Mouse (Mus musculus): Measurements from ENCODE around the gene Kcnd3. TPM values are rescaled to one million over a fixed set of nuclear protein-coding genes. Genes with fewer than 3 reads are reported as not detected.

Kcnd3 gene
- polyA plus RNA-seq, 1 experiment from 2014 or later: 1.1 TPM

DNA sequence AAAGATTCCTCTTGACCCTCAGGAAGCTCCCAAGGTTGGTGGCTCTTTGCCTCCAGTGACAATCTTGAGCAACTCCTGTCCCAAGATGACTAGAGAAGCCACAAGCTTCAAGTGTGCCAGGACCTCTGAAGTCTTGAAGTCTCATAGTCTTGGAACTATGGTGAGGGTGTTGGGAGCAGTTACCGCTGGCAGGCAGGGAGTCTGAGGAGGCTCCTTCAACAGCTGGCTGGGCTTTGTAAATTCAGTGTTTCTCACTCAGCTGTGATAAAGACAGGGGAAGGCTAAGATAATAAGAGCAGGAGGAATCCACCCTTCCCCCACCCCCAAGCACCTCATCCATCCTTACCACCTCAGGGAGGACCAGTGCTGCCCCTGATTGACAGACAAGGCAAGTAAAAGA is 92.0 kb downstream of the Kcnd3 start:
- Histone ChIP-seq H3K9me3 (ENCODE audit: control insufficient read depth) (no peaks in the 10 kb centered on the region), H3K4me2 (replicated peaks; ENCODE audit: low read depth) (no peak overlapping the region), H3K27me3 (replicated peaks; ENCODE audit: control insufficient read depth, insufficient read depth, low read length) (no peaks in the 10 kb centered on the region), H3K4me3 (ENCODE audit: low read depth, low read length) (no peak overlapping the region), H3K27ac (ENCODE audit: low read depth, low read length) (no peak overlapping the region), H3K36me3 (ENCODE audit: control insufficient read depth, insufficient read depth) (no peaks in the 10 kb centered on the region), H3K9ac (ENCODE audit: low read depth, low read length) (no peak overlapping the region), H3K4me1 (replicated peaks; ENCODE audit: control insufficient read depth, insufficient read depth, low read length) (no peaks in the 10 kb centered on the region)
- TF ChIP-seq CTCF (IDR thresholded peaks at IDR 0.05; ENCODE audit: low read depth): no peak
- 67% methylated on average over 1 of the region's 1 CpGs for WGBS
- ATAC-seq: no peak

DNA sequence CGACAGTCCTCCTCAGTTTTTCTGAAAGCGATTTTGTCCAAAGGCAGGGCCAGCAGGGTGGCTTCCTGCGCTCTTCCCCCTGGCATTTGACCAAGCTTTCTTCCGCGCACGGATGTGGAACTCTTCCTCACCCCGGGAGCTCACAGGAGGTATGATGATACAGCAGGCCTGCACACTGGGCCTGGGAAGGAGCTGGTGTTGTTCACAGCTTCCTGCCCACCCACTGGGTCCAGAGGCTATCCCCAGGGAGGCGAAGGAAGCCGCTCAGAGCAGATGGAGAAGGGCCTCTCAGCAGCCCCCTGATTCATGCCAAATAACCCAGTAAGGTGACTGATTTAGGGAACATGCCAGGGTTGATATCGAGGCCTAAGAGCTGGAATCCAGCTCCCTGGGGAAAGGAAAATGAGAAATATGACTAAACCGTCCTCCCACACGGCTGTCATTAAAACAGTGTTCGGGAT is 94.5 kb downstream of the Kcnd3 start:
- H3K4me3 ChIP-seq (ENCODE audit: low read depth, low read length): no peak overlapping the region
- no peak overlapping the region for H3K27ac ChIP-seq (ENCODE audit: low read depth, low read length)
- no peak for ATAC-seq
- no peaks in the 10 kb centered on the region for H3K27me3 ChIP-seq (replicated peaks; ENCODE audit: control insufficient read depth, insufficient read depth, low read length)
- no peak overlapping the region for H3K4me2 ChIP-seq (replicated peaks; ENCODE audit: low read depth)
- H3K9me3 ChIP-seq (ENCODE audit: control insufficient read depth): no peaks in the 10 kb centered on the region
- no peaks in the 10 kb centered on the region for H3K36me3 ChIP-seq (ENCODE audit: control insufficient read depth, insufficient read depth)
- H3K9ac ChIP-seq (ENCODE audit: low read depth, low read length): no peak overlapping the region
- H3K4me1 ChIP-seq (replicated peaks; ENCODE audit: control insufficient read depth, insufficient read depth, low read length): no peaks in the 10 kb centered on the region
- TF ChIP-seq CTCF (IDR thresholded peaks at IDR 0.05; ENCODE audit: low read depth): no peak
- 49% methylated on average over 13 of the region's 13 CpGs for WGBS

DNA sequence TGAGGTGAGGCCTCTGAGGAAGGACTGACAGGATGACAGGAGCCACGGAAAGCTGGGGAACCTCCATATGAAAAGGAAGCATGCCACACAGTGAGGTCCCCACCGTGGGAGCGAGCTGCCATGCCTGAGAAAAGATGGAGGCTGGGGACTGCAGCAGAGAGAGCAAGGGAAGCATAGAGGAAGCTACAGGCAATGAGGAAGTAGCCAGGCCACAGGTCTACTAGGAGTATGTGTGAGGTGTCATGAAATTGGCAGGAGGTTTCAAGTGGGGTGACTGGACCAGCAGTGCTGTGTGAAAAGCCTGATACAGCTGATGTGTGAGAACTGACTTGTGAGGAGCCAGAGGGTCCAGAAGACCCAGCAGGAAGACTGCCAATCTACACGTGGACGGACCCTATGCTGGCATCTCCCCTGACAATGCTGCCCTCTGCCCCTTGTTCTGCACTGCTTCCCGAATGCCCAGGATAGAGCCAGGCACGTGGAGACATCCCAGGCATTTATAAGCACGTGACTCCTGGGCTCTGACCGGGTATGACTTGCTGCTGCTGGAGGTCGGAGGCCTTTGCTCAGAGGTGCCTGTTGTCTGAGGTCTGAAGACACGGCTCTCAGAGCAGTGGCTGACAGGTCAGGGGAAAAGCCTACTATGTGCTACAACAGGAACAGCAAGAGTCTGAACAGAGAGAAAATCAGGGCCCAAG is 96.1 kb downstream of the Kcnd3 start:
- Histone ChIP-seq H3K4me1 (replicated peaks; ENCODE audit: control insufficient read depth, insufficient read depth, low read length) (no peaks in the 10 kb centered on the region), H3K4me2 (replicated peaks; ENCODE audit: low read depth) (no peak overlapping the region), H3K9me3 (ENCODE audit: control insufficient read depth) (no peaks in the 10 kb centered on the region), H3K27me3 (replicated peaks; ENCODE audit: control insufficient read depth, insufficient read depth, low read length) (no peaks in the 10 kb centered on the region), H3K36me3 (ENCODE audit: control insufficient read depth, insufficient read depth) (no peaks in the 10 kb centered on the region), H3K27ac (ENCODE audit: low read depth, low read length) (no peak overlapping the region), H3K9ac (ENCODE audit: low read depth, low read length) (no peak overlapping the region), H3K4me3 (ENCODE audit: low read depth, low read length) (no peak overlapping the region)
- 74% methylated on average over 11 of the region's 11 CpGs for WGBS
- ATAC-seq: no peak
- no peak for TF ChIP-seq CTCF (IDR thresholded peaks at IDR 0.05; ENCODE audit: low read depth)

DNA sequence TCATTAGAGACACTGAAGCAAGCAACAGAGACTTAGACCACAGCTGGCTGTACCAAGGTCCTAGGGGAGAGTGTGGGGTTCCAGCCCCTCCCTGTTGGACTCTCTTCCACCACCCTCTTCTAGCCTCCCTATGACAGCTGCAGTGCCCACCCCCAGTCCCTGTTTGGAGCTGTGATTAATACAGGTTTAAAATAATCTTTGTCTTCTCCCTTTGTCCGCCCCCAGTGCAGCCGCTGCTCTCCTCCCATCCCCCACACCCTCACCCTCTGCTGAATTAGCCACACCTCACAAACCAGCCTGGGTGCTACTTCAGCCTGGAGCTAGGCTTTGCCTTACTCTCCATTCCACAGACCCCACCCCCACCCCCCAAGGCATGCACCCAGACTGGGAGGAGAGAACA is 107.3 kb downstream of the Kcnd3 start:
- TF ChIP-seq CTCF (IDR thresholded peaks at IDR 0.05; ENCODE audit: low read depth): no peak
- no peaks in the 10 kb centered on the region for H3K4me1 ChIP-seq (replicated peaks; ENCODE audit: control insufficient read depth, insufficient read depth, low read length)
- H3K9ac ChIP-seq (ENCODE audit: low read depth, low read length): no peak overlapping the region
- H3K4me3 ChIP-seq (ENCODE audit: low read depth, low read length): no peak overlapping the region
- no peak overlapping the region for H3K4me2 ChIP-seq (replicated peaks; ENCODE audit: low read depth)
- no peaks in the 10 kb centered on the region for H3K36me3 ChIP-seq (ENCODE audit: control insufficient read depth, insufficient read depth)
- no peak overlapping the region for H3K27ac ChIP-seq (ENCODE audit: low read depth, low read length)
- H3K9me3 ChIP-seq (ENCODE audit: control insufficient read depth): no peaks in the 10 kb centered on the region
- no peaks in the 10 kb centered on the region for H3K27me3 ChIP-seq (replicated peaks; ENCODE audit: control insufficient read depth, insufficient read depth, low read length)
- no peak for ATAC-seq
- 19% methylated on average over 2 of the region's 2 CpGs for WGBS

DNA sequence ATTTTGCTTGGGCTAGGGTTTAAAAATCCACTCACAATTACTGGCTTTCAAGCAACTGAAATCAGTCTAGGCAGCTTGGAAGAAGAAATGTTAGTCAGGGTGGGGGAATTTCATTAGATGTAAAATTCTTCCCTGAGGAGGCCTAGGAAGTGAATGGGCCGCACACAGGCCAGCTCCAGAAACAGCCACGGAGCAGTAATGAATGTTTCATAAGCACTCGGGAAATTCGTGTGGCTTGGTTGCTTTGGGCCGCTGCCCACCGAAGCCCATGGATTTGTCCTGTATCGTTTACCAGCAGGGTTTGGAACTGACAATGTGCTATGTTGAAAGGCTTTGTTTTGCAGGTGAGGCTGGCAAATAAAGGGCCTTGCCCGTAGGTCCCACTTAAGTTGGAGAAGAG is 114.8 kb downstream of the Kcnd3 start:
- Histone ChIP-seq H3K27ac (ENCODE audit: low read depth, low read length) (no peak overlapping the region), H3K9ac (ENCODE audit: low read depth, low read length) (no peak overlapping the region), H3K27me3 (replicated peaks; ENCODE audit: control insufficient read depth, insufficient read depth, low read length) (no peaks in the 10 kb centered on the region), H3K4me1 (replicated peaks; ENCODE audit: control insufficient read depth, insufficient read depth, low read length) (no peaks in the 10 kb centered on the region), H3K4me2 (replicated peaks; ENCODE audit: low read depth) (no peak overlapping the region), H3K4me3 (ENCODE audit: low read depth, low read length) (no peak overlapping the region), H3K9me3 (ENCODE audit: control insufficient read depth) (no peaks in the 10 kb centered on the region), H3K36me3 (ENCODE audit: control insufficient read depth, insufficient read depth) (no peaks in the 10 kb centered on the region)
- no peak for TF ChIP-seq CTCF (IDR thresholded peaks at IDR 0.05; ENCODE audit: low read depth)
- ATAC-seq: no peak
- WGBS: 76% methylated on average over 8 of the region's 8 CpGs

DNA sequence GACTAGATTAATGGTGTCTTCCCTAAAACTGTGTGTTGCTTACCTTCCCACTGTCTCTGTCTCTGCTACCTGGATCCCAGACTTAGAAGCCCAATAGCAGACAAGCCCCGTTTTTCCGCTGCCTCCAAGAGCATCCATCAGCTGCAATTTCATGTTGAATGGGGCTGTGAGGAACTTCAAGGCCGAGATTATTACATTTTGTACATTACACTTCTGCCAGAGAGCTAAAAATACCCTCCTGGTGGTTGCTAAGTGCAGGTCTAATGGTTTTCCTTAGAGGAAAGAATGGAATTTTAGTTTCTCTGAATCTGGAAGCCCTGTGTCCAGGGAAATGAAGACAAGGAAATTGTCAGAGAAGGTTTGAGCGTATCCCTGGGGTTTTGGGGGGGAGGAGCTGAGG is 115.3 kb downstream of the Kcnd3 start:
- no peak for TF ChIP-seq CTCF (IDR thresholded peaks at IDR 0.05; ENCODE audit: low read depth)
- 65% methylated on average over 4 of the region's 4 CpGs for WGBS
- H3K27ac ChIP-seq (ENCODE audit: low read depth, low read length): no peak overlapping the region
- ATAC-seq: no peak
- no peak overlapping the region for H3K9ac ChIP-seq (ENCODE audit: low read depth, low read length)
- H3K4me1 ChIP-seq (replicated peaks; ENCODE audit: control insufficient read depth, insufficient read depth, low read length): no peaks in the 10 kb centered on the region
- no peak overlapping the region for H3K4me3 ChIP-seq (ENCODE audit: low read depth, low read length)
- H3K36me3 ChIP-seq (ENCODE audit: control insufficient read depth, insufficient read depth): no peaks in the 10 kb centered on the region
- no peak overlapping the region for H3K4me2 ChIP-seq (replicated peaks; ENCODE audit: low read depth)
- H3K27me3 ChIP-seq (replicated peaks; ENCODE audit: control insufficient read depth, insufficient read depth, low read length): no peaks in the 10 kb centered on the region
- H3K9me3 ChIP-seq (ENCODE audit: control insufficient read depth): no peaks in the 10 kb centered on the region

Measured in intestine, postnatal 0 days (tissue).